Mouse (Mus musculus): Measurements from ENCODE around the gene Nip7.
A peak's percentile ranks its signal among the peaks of the same experiment; 100 is the strongest.
"Not testable (repeated sequence)": the region's sequence is repeated elsewhere in the genome, so short reads cannot be mapped to it uniquely, and the experiment has no call there.

Nip7 gene

DNA sequence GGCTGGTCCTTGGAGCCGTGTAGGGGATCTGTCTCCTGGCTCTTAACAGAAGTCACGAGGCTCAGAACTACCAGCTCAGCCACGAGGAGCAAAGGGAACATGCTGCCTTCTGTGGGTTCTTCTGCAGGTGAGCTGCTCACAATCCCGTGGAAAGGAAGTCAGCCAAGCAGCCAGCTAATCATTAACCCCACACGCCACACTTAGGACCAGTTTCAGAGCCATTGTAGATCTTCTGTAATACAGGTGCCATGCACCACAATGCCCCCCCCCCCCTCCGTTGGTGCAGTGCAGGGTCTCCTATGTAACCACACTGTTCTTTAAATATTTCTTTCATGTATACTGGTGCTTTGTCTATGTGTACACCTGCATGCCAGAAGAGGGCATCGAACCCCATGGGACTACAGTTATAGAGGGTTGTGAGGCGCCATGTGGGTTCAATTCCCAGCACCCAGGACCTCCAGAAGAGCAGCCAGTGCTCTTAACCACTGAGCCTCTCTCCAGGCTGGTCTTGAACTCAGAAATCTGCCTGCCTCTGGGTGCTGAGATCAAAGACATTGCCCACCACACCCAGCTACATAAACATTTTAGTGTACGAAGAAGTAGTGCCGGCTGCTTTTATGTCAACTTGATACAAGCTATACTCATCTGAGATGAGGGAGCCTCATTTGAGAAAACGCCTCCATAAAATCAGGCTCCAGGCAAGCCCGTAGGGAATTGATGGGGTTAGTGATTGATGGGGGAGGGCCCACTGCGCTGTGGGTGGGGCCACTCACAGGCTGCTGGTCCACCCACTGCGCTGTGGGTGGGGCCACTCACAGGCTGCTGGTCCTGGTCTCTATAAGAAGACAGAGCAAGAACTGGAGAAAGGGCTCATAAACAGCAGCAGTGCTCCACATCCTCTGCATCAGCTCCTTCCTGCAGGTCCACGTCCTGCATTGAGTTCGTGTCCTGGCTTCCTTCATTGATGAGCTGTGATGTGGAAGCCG is 9.1 kb downstream of the Nip7 start, which contains the start of gene Tmed6:
TSS of gene Tmed6 (minus strand) at position 134 of the 986 bp plus-strand sequence.
- no peak for ATAC-seq (ENCODE audit: low TSS enrichment)

GRCm38 (mm10) chr8:107073706-107074105 is 17.0 kb downstream of the Nip7 start:
- ATAC-seq (ENCODE audit: low TSS enrichment) = no peak

DNA sequence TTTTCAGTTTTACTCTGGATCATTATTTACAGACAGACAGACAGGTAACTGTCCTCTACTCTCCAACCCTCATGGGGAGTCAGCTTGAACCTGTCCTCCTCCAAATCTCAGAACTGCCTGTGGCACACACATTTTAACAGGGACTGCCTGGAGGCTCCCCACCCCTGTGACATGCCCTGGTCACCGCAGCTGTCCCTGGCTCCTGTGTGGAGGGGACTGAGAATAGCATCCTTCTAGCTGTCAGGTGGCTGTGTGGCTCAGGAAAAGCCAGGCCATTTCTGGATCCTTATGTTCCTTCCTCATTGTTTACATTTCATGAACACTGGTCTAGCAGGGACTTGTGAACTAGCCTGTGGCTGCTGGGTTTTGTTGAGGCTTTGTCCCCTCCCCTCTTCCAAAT is 17.5 kb downstream of the Nip7 start:
- no peak for ATAC-seq (ENCODE audit: low TSS enrichment)

DNA sequence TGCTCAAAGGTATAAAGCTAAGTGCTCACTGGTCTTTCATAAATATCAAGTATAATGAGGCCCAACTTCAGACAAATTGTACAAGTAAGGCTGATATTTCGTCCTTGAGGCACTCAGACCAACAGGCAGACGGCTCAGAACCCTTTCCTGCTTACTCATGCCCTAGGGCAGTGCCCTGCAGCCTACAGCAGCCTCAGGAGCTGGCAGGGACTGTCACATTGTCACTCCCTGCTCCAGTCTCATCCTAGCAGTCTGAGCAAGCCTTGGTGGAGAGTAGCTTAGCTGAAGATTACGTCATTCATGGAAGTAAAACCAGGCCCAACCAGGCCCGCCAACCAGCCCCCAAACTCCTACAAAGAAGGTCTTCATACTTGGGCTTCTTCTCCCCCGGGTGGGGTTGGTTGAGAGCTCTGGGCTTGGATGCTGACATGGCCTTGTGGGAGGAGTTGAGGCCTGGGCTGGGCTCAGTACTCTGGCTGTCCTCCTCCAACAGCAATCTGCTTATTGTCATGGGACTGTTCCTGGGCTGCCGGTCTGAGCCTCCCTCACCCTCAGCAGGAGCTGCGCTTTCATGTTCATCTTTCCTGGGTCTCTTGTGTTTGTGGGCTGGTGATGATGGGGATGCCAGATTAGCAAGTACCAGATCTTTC is 19.7 kb downstream of the Nip7 start:
- no peak for ATAC-seq (ENCODE audit: low TSS enrichment)

DNA sequence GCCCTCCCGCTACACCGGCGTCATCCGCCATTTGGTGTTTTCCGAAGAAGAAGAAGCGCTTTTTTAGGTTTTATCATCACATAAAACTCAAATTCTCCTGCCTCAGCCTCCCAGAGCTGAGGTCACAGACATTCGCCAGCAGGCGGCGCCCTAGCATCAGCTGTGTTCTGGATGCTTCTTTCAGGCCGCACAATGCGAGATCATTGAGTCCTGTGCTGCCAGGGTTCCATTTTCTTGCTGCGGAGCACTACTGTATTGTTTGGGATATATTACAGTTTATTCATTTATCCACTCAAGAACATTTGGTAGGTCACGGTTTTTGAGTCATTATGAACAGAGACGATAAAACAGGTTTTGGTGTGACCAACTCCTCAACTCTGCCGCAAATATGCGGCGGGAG is 28.7 kb downstream of the Nip7 start:
- no peak for ATAC-seq (ENCODE audit: low TSS enrichment)

DNA sequence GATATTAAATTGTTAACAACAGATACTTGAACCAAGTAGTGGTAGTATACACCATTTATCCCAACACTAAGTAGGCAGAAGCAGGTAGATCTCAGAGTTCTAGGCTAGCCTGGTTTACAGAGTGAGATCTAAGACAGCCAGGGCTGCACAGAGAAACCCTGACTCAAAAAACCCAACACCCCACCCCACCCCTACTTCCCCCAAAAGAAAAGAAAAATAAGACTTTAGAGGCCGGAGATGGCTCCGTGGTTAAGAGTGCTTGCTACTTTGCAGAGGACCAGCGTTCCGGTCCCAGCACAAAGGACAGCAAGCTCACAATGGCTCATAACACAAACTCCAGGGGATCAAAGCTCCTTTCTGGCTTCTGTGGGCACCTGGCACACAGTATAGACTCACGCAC is 29.3 kb downstream of the Nip7 start:
- no peak for ATAC-seq (ENCODE audit: low TSS enrichment)

DNA sequence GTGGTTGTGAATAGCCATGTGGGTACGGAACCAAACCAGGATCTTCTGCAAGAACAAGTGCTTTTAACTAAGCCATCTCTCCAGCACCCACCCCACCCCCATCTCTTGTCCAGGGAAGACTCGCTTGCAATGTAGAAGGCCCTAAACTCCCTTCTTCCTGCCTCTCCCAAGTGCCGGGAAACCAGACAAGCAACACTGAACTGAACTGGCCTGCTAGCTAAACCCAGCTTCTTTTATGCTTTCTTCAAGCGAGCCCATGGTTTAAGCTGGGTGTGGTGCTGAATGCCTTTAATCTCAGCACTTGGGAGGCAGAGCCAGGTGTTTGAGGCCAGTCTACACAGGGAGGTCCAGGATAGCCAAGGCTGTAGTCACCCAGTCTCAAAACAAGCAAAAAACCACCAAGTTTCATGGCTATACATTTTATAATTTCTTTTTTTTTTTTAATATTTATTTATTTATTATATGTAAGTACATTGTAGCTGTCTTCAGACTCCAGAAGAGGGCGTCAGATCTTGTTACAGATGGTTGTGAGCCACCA is 31.9 kb downstream of the Nip7 start:
- no peak for ATAC-seq (ENCODE audit: low TSS enrichment)

- ATAC-seq (ENCODE audit: low TSS enrichment) = no peak
Measured at GRCm38 (mm10) chr8:107090531-107090930, 33.9 kb downstream of the Nip7 start.

DNA sequence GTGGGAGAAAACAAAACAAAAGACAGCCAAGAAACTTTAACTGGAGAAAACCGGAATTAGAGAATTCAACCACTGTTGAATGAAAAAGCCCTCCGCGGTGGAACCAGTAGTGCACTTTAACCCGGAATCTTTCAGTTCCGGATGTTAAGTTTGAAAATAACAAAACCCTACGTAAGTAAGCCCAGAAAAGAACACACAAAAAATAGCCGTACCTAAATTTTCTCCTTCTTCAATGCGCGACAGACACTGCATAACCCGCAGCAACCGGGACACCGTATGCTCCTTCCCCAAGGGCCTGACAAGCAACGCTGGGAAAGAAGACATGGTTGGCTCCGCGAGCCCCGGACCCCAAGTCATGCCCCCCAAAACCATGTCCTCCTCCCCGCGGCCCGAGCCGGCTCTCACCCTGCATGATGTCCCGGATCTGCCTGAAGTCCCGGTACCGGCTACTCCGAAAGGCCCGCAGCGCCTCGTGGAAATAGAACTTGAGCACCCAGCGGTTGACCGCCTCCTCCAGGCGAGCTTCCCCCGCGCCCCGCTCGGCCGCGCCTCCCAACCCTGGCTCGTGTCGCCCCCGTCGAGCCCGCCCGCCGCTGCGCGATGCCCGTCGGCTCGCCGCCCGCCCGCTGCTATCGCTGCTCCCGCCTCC is 39.2 kb downstream of the Nip7 start:
- peak; percentile 53 for ATAC-seq (ENCODE audit: low TSS enrichment)

- ATAC-seq (ENCODE audit: low TSS enrichment) = peak; percentile 93
Measured at GRCm38 (mm10) chr8:107096366-107097036, 39.8 kb downstream of the Nip7 start, which contains the start of gene Terf2. TSS of gene Terf2 (minus strand) at chr8:107096547.

- no peak for ATAC-seq (ENCODE audit: low TSS enrichment)
Measured at GRCm38 (mm10) chr8:107100635-107101034, 44.0 kb downstream of the Nip7 start.

- ATAC-seq (ENCODE audit: low TSS enrichment) = peak; percentile 90
Measured at GRCm38 (mm10) chr8:107104547-107104946, 47.9 kb downstream of the Nip7 start.

GRCm38 (mm10) chr8:107108089-107108488 is 51.4 kb downstream of the Nip7 start:
- not testable (repeated sequence) for ATAC-seq (ENCODE audit: low TSS enrichment)

DNA sequence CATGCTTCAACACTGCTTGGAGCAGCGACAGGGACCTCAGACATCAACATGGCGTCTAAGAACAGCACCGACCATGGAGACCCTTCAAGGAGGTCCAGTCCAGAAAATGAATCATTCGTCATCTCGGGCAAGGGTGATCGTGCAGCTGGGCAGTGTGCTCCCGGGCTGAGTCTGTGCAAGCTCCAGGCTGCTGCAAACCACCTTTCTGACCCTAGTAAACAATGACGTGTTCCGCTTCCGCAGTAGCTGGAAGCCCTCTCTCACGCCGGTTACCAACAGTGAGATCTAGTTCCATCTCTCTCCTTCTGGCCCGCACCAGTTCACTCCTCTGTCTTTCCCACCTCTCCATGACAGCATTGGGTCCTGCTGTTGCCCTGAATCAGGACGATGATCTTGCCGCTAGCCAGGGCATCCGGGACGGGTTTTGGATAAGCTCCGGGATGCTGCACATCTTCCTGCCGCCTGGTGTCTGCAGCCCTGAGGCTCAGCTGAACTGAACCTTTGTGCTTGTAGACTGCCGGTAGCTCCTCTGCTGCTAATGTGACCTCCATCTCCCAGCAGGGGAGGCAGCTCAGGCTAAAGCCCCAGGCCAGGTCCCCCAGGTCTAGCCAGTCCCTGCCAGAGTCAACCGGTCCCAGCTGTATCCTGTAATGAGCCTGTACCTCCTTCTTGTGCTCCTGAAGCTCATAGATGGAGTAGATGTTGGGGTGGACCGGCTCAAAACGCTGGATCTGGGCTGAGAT is 52.5 kb downstream of the Nip7 start:
- no peak for ATAC-seq (ENCODE audit: low TSS enrichment)

DNA sequence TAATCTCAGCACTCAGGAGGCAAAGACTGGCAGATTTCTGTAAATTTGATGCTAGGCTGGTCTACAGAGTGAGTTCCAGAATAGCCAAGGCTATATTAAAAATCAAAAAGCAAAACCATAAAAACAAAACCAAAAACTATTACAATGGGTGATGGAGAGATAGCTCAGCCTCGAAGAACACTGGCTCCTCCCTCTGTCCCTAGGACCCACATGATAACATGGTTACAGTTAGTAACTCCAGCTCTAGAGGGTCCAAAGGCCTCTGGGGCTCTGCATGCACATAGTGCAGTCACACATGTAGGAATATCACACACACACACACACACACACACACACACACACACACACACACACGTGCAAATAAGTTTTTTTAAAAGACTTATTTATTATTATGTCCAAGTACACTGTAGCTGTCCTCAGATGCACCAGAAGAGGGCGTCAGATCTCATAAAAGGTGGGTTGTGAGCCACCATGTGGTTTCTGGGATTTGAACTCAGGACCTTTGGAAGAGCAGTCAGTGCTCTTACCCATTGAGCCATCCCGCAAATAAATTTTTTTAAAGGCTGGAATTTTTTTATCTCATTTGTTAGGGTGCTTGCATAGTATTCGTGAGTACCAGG is 53.2 kb downstream of the Nip7 start:
- no peak for ATAC-seq (ENCODE audit: low TSS enrichment)

Data from frontal cortex, adult (tissue).